Mouse (Mus musculus) stomach, postnatal 0 days (tissue): ENCODE results near the gene Rragb. TPM values are rescaled to one million over a fixed set of nuclear protein-coding genes. Genes with fewer than 3 reads are reported as not detected.
A peak's percentile ranks its signal among the peaks of the same experiment; 100 is the strongest.
"Not testable (repeated sequence)": the region's sequence is repeated elsewhere in the genome, so short reads cannot be mapped to it uniquely, and the experiment has no call there.

Experiments
- ATAC-seq: fragments of 200-750 bp; cut with Nextera tagmentation; 2 replicates; pipeline ENCODE4 v1.8.0; 2017; ENCODE audit not compliant: low FRiP score, low TSS enrichment
- DNase-seq: peaks from one replicate; pipeline ENCODE4 v3.0.0-alpha.2; 2016; ENCODE audit warnings: low spot score
- H3K27ac ChIP-seq: fragments of 300-500 bp; sonication (generic); replicated peaks from 2 replicates; pipeline ENCODE4 v1.5.1; 2014; ENCODE audit warnings: mild to moderate bottlenecking, control low read depth
- H3K27me3 ChIP-seq: fragments of 300-500 bp; sonication (generic); 2 replicates; pipeline ENCODE4 v1.6.1; 2014; ENCODE audit warnings: low read length; ENCODE audit not compliant: control insufficient read depth, insufficient read depth
- H3K36me3 ChIP-seq: fragments of 300-500 bp; sonication (generic); 2 replicates; pipeline ENCODE4 v1.6.1; 2014; ENCODE audit warnings: low read length, mixed read lengths; ENCODE audit not compliant: control insufficient read depth, insufficient read depth
- H3K4me1 ChIP-seq: fragments of 300-500 bp; sonication (generic); replicated peaks from 2 replicates; pipeline ENCODE4 v1.6.1; 2014; ENCODE audit warnings: antibody characterized with exemption; ENCODE audit not compliant: control insufficient read depth, insufficient read depth
- H3K4me2 ChIP-seq: fragments of 300-500 bp; sonication (generic); replicated peaks from 2 replicates; pipeline ENCODE4 v1.6.1; 2014; ENCODE audit warnings: low read depth, mild to moderate bottlenecking, control low read depth, moderate library complexity
- H3K4me3 ChIP-seq: fragments of 300-500 bp; sonication (generic); 2 replicates; pipeline ENCODE4 v1.5.1; 2014; ENCODE audit warnings: low read depth, low read length, control low read depth
- H3K9ac ChIP-seq: fragments of 300-500 bp; sonication (generic); 2 replicates; pipeline ENCODE4 v1.6.1; 2014; ENCODE audit warnings: mild to moderate bottlenecking, low read length, control low read depth, mixed read lengths
- H3K9me3 ChIP-seq: fragments of 300-500 bp; sonication (generic); 2 replicates; pipeline ENCODE4 v1.6.1; 2016; ENCODE audit warnings: low read length; ENCODE audit not compliant: control insufficient read depth
- CTCF ChIP-seq: IDR thresholded peaks from 2 replicates; pipeline ENCODE4 v1.5.1; 2016; ENCODE audit warnings: antibody characterized with exemption, low read depth, mild to moderate bottlenecking, moderate library complexity
- EP300 ChIP-seq: optimal IDR thresholded peaks from 2 replicates; pipeline ENCODE3; 2016; ENCODE audit warnings: antibody characterized with exemption
- WGBS: fragments of 180-500 bp; shearing (Covaris S2); extraction: QIAGEN DNeasy Blood & Tissue Kit; methylation state at CpG from one replicate; pipeline ENCODE4 v1.1.7; 2014; 5-methylcytosine and 5-hydroxymethylcytosine counted together
- polyA plus RNA-seq: library from polyadenylated mRNA; unstranded; fragments of >200 nt; fragmentation: Nextera tagmentation; extraction: Ambion mirVana; gene quantifications from 2 replicates; pipeline ENCODE4 v1.2.1, GENCODE M21; 2015

The Rragb gene
- polyA plus RNA-seq, 1 experiment from 2014 or later: 0.59 TPM

DNA sequence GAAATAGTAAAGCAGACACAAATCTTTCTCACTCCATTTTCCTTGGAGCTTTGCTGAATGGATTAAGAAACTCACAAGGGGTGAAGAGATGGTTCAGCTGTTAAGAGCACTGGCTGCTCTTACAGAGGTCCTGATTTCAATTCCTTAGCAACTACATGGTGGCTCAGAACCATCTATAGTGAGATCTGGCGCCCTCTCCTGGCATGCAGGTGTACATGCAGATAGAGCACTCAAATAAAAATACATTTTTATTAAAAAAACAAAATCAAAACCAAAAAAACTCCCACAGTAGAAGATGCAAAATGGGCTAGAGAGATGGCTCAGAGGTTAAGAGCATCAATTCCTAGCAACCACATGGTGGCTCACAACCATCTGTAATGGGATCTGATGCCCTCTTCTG lies 35.0 kb downstream of the Rragb start:
- H3K4me2 ChIP-seq: no peak overlapping the region
- H3K27me3 ChIP-seq: no peaks in the 10 kb centered on the region
- H3K27ac ChIP-seq: no peak overlapping the region
- no peaks in the 10 kb centered on the region for H3K9me3 ChIP-seq
- no peak for ATAC-seq
- DNase-seq: peak; percentile 13
- H3K36me3 ChIP-seq: no peaks in the 10 kb centered on the region
- H3K9ac ChIP-seq: no peak overlapping the region
- H3K4me1 ChIP-seq: no peaks in the 10 kb centered on the region
- 15% methylated on average over 1 of the region's 1 CpGs for WGBS
- H3K4me3 ChIP-seq: no peak overlapping the region
- no peak for TF ChIP-seq EP300
- peak; percentile 53 for TF ChIP-seq CTCF

DNA sequence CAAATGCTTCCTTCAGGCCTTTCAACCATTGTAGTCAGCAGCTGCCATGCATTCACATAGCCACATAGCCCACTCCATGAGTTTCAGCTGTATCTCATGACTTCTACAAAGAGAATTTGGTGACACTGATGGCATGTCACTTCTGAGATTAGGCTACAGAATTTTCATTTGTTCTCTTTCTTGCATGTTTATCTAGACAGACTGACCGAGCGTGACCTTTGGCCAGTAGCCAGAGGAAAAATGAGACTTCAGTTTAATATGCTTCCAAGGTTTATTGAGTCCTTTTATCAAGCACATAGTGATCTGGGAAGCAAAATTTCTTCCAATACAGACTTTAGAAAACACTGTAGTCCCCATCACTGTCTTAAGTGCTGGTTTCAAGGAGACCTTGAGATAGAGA lies 42.4 kb downstream of the Rragb start:
- no peak for ATAC-seq
- Histone ChIP-seq H3K9me3 (no peaks in the 10 kb centered on the region), H3K27me3 (no peaks in the 10 kb centered on the region), H3K4me1 (no peaks in the 10 kb centered on the region), H3K27ac (no peak overlapping the region), H3K4me3 (no peak overlapping the region), H3K4me2 (no peak overlapping the region), H3K36me3 (no peaks in the 10 kb centered on the region), H3K9ac (no peak overlapping the region)
- TF ChIP-seq CTCF (no peak), EP300 (no peak)
- WGBS: 54% methylated on average over 2 of the region's 2 CpGs
- no peak for DNase-seq

DNA sequence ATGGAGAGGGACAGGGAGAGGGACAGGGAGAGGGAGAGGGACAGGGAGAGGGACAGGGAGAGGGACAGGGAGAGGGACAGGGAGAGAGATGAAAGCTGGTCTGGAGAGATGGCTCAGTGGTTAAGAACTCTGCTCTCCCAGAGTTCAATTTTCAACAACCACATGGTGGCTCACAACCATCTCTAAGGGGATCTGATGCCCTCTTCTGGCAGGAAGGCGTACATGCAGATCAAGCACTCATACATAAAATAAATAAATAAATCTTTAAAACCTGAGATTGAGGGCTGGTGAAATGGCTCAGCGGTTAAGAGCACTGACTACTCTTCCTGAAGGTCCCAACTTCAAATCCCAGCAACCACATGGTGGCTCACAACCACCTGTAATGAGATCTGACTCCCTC lies 59.4 kb downstream of the Rragb start:
- ATAC-seq, H3K4me3 ChIP-seq, H3K4me2 ChIP-seq, H3K27ac ChIP-seq, H3K36me3 ChIP-seq, H3K4me1 ChIP-seq, H3K9ac ChIP-seq, DNase-seq, H3K27me3 ChIP-seq, H3K9me3 ChIP-seq: not testable (repeated sequence)
- WGBS: 77% methylated on average over 2 of the region's 2 CpGs
- TF ChIP-seq CTCF: peak; percentile 54

DNA sequence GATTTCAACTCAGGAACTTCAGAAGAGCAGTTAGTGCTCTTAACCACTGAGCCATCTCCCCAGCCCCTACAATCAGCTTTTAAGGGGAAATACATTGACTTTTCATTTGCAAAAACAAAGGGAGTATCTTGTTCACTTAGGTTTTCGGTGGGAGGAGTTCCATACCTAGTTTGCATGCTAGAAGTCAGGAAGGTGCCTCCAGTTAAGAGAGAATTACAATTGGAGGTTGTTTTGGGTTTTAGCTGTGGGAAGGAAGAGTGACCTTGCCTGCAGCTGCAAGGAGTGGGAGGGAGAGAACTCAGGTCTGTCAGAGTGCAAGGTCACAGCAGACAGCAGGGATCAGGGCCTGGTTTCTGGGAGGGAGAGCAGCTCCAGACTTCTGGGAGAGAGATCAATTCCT lies 71.3 kb downstream of the Rragb start:
- H3K4me3 ChIP-seq: no peak overlapping the region
- DNase-seq (no peak), ATAC-seq (no peak)
- no peaks in the 10 kb centered on the region for H3K27me3 ChIP-seq
- H3K4me1 ChIP-seq: no peaks in the 10 kb centered on the region
- H3K36me3 ChIP-seq: no peaks in the 10 kb centered on the region
- H3K27ac ChIP-seq: no peak overlapping the region
- WGBS: 62% methylated on average over 1 of the region's 1 CpGs
- H3K9me3 ChIP-seq: no peaks in the 10 kb centered on the region
- TF ChIP-seq CTCF (no peak), EP300 (no peak)
- no peak overlapping the region for H3K4me2 ChIP-seq
- H3K9ac ChIP-seq: no peak overlapping the region

Other genes starting within 250 kb of the Rragb start
- gene Usp51, start 133.5 kb upstream of the Rragb start, polyA plus RNA-seq: 0.30 and 0.31 TPM in 2 replicates
- gene Mageh1, start 102.4 kb upstream of the Rragb start, polyA plus RNA-seq: 28.4 and 31.9 TPM in 2 replicates
- gene Foxr2, start 21.2 kb upstream of the Rragb start, polyA plus RNA-seq: not detected in 2 replicates
- gene Klf8, start 97.5 kb downstream of the Rragb start, polyA plus RNA-seq: 0.63 TPM in 2 replicates